Mouse (Mus musculus): ENCODE measurements at regions not wholly inside any gene's neighbourhood (a gene's known extent, or its start where the extent isn't known, plus 50 kb on each side); places are given as distances from the start of the nearest gene placed in this dataset.

DNA sequence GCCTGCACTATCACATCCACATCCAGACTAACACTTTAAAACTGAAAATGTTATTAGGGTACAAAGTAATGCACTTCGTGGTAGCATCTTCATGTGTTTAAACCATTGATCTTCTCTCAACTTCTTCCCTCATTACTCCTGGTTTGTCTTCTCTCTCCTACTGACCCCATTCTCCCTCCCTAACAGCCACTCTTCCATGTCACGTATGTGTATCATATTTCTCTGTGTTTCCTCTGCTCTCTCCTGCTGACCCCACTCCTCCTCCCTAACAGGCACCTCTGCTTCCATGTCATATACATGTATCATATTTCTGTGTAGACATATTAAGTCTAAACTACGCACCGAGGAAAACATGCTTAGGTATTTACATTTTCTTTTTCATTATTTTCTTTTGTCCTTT, 350.1 kb upstream of the Sema6d start:
- TF ChIP-seq CTCF (IDR thresholded peaks at IDR 0.05; ENCODE audit: insufficient read depth, low read depth, low read length) (no peak), POLR2A (IDR thresholded peaks at IDR 0.05; ENCODE audit: insufficient read depth, low read depth, low read length) (no peak)
